Mouse (Mus musculus) bone marrow, adult 2 months (tissue): ENCODE results near the gene C530008M17Rik. TPM values are rescaled to one million over a fixed set of nuclear protein-coding genes. Genes with fewer than 3 reads are reported as not detected.

Source experiments
- H3K27ac ChIP-seq: fragments of 200-500 bp; 2 replicates; pipeline ENCODE4 v1.5.1; 2012; ENCODE audit warnings: low read depth, mild to moderate bottlenecking, control low read depth, inconsistent platforms, low read length; ENCODE audit not compliant: control insufficient read depth, poor library complexity, insufficient read depth
- H3K4me1 ChIP-seq: fragments of 200-500 bp; 2 replicates; pipeline ENCODE4 v1.6.1; 2011; ENCODE audit warnings: low read length; ENCODE audit not compliant: control insufficient read depth, insufficient read depth
- H3K4me3 ChIP-seq: fragments of 200-500 bp; replicated peaks from 2 replicates; pipeline ENCODE3; 2011; ENCODE audit warnings: mild to moderate bottlenecking, low read depth, low read length, control low read depth; ENCODE audit not compliant: control insufficient read depth
- CTCF ChIP-seq: fragments of 200-500 bp; IDR thresholded peaks from 2 replicates; pipeline ENCODE4 v1.5.1; 2011; ENCODE audit warnings: low read length, control low read depth; ENCODE audit not compliant: control insufficient read depth, insufficient read depth
- POLR2A ChIP-seq: fragments of 200-500 bp; IDR thresholded peaks from 2 replicates; pipeline ENCODE4 v1.6.1; 2011; ENCODE audit warnings: low read depth, mild to moderate bottlenecking, control low read depth, low read length, borderline replicate concordance; ENCODE audit not compliant: control insufficient read depth
- WGBS: fragments of 180-500 bp; shearing (Covaris S2); methylation state at CpG from one replicate; pipeline ENCODE4 v1.1.7; 2018; 5-methylcytosine and 5-hydroxymethylcytosine counted together
- polyA plus RNA-seq: library from polyadenylated mRNA; stranded (reverse); fragments of >200 nt; gene quantifications from 2 replicates; pipeline ENCODE4 v1.2.4, GENCODE M21; 2011; ENCODE audit warnings: low replicate concordance; ENCODE audit not compliant: missing spikeins, insufficient read depth, insufficient read length

The C530008M17Rik gene
- polyA plus RNA-seq, 1 experiment, result 31.0 TPM

- WGBS, result 2% methylated on average over 14 of the region's 14 CpGs
- H3K4me1 ChIP-seq, result peaks cover 5% of the 10 kb centered on the region; the same call in 1 of the 2 replicates
These were observed 122.8 kb downstream of the C530008M17Rik start for GRCm38 (mm10) chr5:76779094-76779615.

GRCm38 (mm10) chr5:76781943-76782342 lies 125.6 kb downstream of the C530008M17Rik start:
- H3K27ac ChIP-seq, result no peak overlapping the region
- H3K4me3 ChIP-seq, result no peak overlapping the region
- 92% methylated on average over 13 of the region's 13 CpGs for WGBS
- H3K4me1 ChIP-seq, result peaks cover 6% of the 10 kb centered on the region; the same call in 1 of the 2 replicates
- TF ChIP-seq POLR2A, result no peak
- no peak for TF ChIP-seq CTCF

More at GRCm38 (mm10) chr5:76779094-76779615, 122.8 kb downstream of the C530008M17Rik start:
- TF ChIP-seq CTCF (no peak), POLR2A (peak; percentile 36; the same call in 1 of the 2 replicates)
- H3K4me3 ChIP-seq, result peak overlapping the region; percentile 73
- H3K27ac ChIP-seq, result peak overlapping the region; percentile 84

- Histone ChIP-seq H3K27ac (no peak overlapping the region), H3K4me1 (peaks cover 6% of the 10 kb centered on the region; the same call in 1 of the 2 replicates), H3K4me3 (no peak overlapping the region)
- TF ChIP-seq POLR2A (no peak), CTCF (no peak)
- 78% methylated on average over 7 of the region's 7 CpGs for WGBS
These were observed 126.2 kb downstream of the C530008M17Rik start for GRCm38 (mm10) chr5:76782414-76783103.

GRCm38 (mm10) chr5:76783104-76783441 lies 126.8 kb downstream of the C530008M17Rik start:
- H3K4me3 ChIP-seq, result no peak overlapping the region
- H3K27ac ChIP-seq, result no peak overlapping the region
- WGBS, result 76% methylated on average over 8 of the region's 8 CpGs
- TF ChIP-seq CTCF, result no peak
- TF ChIP-seq POLR2A, result no peak
- peaks cover 6% of the 10 kb centered on the region; the same call in 1 of the 2 replicates for H3K4me1 ChIP-seq

- Histone ChIP-seq H3K27ac (no peak overlapping the region), H3K4me1 (peaks cover 6% of the 10 kb centered on the region; the same call in 1 of the 2 replicates), H3K4me3 (no peak overlapping the region)
- 19% methylated on average over 7 of the region's 7 CpGs for WGBS
- TF ChIP-seq POLR2A, result no peak
- TF ChIP-seq CTCF, result no peak
These were observed 127.9 kb downstream of the C530008M17Rik start for GRCm38 (mm10) chr5:76784151-76784723.

GRCm38 (mm10) chr5:76785013-76785412 lies 128.7 kb downstream of the C530008M17Rik start:
- WGBS, result 58% methylated on average over 6 of the region's 6 CpGs
- TF ChIP-seq POLR2A (no peak), CTCF (no peak)
- H3K4me3 ChIP-seq, result no peak overlapping the region
- H3K4me1 ChIP-seq, result peaks cover 6% of the 10 kb centered on the region; the same call in 1 of the 2 replicates
- H3K27ac ChIP-seq, result no peak overlapping the region

- WGBS, result 75% methylated on average over 4 of the region's 4 CpGs
- H3K4me1 ChIP-seq, result no peaks in the 10 kb centered on the region; the same call in 1 of the 2 replicates
- H3K4me3 ChIP-seq, result no peak overlapping the region
- TF ChIP-seq POLR2A (no peak), CTCF (no peak)
- H3K27ac ChIP-seq, result no peak overlapping the region
These were observed 133.6 kb downstream of the C530008M17Rik start for GRCm38 (mm10) chr5:76789881-76790280.

- Histone ChIP-seq H3K27ac (no peak overlapping the region), H3K4me3 (no peak overlapping the region), H3K4me1 (no peaks in the 10 kb centered on the region)
- WGBS, result 86% methylated on average over 4 of the region's 4 CpGs
- TF ChIP-seq CTCF (no peak), POLR2A (no peak)
These were observed 135.0 kb downstream of the C530008M17Rik start for GRCm38 (mm10) chr5:76791280-76791679.
